Mouse (Mus musculus): ENCODE measurements around the gene Fbp2.
A peak's percentile ranks its signal among the peaks of the same experiment; 100 is the strongest.

Gene Fbp2

DNA sequence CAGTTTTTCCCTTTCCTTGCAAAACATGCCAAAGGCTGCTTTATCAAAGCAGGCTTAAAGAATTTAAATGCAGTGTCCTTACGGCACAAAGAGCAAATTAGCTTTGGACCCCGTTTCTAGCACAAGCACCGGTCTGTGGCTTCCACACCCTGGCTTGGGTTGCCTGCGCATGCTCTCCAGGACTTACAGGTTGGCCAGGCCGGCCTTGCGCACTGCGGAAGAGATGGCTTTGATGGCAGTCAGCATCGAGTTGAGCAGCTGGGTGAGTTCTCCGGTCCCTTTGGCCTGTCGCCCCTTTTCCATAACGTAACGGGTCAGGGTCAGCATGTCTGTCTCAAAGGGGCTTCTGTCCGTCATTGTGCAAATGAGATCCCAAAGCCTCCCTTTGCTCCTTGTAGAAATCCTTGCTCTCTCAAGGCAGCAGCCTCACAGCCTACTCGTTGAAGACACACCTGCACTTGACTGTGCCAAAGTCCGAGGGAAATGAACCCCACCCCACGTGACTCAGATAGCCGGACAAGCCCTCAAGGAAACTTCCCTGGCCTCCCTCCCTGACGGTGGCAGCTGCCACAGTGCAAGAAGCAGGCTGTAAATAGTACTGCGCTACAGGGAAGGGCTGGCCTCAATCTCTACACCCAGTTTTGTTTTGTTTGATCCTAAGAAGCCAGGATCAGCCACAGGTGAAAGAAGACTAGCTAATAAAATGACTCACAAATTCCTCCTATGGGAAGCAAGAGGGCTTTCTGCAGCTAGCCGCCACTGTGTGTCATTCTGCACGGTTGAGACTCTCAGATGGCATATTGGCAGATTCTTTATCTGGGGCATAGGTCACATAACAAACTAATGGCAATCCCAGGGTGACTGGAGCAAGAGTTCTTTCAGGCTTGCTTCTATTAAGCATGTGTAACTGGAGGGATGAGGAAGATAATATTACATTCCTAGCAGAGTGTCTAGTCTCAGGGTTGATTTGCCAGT is at the start of gene Fbp2:
TSS of gene Fbp2 (minus strand) at position 482 of the 975 bp plus-strand sequence.
- peak; percentile 60 for DNase-seq (ENCODE audit: low spot score)

GRCm38 (mm10) chr13:62907527-62908162 is 49.4 kb upstream of the Fbp2 start:
- DNase-seq (ENCODE audit: low spot score), result no peak

DNA sequence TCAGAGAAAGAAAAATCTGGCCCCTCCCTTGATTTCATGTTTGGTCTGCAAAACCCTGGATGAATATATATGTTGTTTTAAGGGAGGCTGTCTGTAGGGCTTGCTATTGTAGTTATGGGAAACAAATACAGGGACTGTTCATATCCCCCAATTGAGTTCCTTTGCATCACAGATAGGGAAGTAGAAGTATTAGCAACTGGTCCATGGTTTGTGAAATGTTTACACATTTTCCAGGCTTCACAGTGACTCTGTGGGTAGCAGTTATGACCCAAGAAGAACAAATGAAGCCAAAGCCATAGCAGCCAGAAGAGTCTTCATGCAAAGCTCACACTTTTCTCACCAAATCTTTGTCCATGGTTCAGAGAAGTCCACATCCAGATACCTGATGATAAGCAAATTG is 42.9 kb upstream of the Fbp2 start:
- DNase-seq (ENCODE audit: low spot score), result no peak

DNA sequence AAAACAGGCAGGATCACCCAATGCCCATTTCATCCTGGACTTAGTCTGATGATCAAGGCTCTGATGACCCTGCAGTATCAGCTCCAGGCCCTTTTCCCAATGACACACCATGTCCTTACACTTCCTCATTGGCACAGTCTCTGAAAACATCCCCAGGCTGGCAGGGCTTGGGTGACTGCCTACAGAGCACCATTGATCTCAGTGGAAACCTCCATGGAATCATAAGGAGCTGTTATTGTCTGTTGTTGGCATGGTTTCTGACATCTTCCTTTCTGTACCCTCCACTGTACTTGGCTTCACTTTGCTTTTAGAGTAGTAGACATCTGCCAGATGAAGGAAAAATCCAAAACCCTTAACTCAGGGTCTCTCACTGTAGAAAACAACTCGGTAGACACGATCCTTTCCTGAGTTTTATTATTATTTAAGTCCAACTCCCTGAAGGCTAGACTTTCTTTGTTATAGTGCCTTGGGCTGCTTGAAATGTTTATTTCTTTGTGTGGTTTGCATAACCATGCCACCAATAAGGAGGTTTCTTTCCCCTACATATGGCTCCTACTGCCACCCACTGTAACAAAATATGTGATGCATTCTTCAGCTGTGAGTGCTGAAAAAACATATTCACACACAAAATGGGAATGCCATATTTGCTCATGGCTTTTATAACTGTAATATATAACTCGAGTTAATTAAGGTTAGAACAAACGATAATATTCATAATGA is 39.9 kb upstream of the Fbp2 start:
- no peak for DNase-seq (ENCODE audit: low spot score)

DNA sequence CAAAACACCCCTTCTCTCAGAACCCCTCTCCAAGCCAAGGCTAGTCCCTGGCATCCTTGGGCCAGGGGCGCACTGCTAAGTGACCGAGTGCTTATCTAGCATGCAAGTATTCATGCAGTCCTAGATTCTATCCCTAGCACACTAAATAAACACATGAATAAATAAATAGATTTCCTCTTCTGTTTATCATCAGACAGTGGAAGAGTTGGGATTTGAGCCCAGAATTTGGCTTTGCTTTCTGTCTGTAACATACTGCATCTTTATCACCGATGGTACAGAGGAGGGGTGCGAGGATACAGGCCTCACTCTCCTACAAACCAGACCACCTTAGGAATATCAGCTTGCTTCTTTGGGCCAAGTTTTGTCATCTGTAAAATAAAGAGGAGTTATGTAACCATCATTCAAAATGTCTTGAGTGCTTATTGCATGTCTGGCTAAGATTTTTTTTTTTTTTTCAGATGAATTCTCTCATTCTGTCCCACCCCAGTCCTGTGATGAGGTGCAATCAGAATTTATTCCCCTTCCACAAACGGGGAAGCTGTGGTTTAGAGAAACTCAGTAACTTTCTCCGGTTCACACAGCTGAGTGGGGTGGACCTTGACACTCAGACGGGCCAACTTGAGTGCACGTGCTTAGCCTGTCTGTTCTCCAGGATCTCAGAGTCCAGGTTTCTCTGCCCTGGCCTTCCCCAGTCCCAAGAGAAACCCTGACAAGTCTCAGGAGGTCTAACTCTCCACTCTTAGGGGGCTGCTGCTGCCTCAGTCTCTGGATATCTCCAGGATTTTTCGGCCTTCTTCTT is 35.0 kb upstream of the Fbp2 start:
- no peak for DNase-seq (ENCODE audit: low spot score)

DNA sequence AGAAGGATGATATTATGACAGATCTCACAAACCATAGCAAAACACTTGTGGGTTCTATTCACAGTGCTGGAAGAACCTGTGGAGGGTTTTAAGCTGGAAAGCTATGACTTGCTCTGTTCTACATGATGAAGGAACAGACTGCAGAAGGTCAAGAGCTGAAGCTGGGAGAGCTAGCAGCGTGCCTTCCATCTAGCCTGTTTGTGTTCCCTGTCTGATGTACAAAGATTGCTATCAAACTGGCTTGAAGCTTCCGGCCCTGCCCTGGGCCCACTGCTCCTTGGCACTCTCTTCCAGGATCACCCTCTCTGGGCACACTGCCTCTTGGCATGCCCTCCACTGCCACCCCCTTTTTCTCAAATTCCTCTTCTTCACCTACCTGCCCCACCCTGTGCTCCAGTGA is 31.1 kb upstream of the Fbp2 start:
- peak; percentile 33 for DNase-seq (ENCODE audit: low spot score)

DNA sequence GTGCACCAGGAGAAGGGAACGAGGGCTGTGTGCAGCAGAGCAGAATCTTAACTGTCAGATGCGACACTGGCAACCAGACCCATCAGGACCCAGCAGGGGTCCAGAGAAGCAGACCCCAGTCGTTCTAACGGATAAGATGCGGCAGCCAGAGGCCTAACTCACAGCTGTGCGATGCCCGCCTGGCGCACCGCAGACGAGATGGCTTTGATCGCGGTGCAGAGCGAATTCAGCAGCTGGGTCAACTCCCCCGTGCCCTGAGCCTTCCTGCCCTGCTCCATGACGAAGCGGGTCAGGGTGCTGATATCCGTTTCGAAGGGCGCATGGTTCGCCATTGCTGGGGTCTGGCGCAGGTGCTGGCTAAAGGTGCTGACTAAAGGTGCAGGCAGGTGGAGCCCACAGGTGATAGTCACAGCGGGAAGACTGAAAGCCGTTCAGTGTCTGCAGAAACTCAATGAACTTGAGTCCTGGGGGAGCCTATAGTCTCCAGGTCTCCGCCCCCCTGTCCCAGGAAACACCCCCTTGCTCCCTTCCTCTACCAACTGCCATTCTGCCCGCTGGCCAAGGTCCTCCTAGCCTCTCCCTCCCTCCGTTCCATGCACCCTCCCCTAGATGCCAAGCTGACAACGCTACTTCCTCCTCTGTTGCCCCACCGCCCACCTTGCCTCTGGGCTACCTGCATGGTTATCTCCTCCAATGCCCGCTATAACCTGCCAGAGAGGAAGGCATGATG is 29.7 kb upstream of the Fbp2 start, which contains the start of gene Fbp1:
TSS of gene Fbp1 (minus strand) at position 571 of the 730 bp plus-strand sequence.
- DNase-seq (ENCODE audit: low spot score), result peak; percentile 12

DNA sequence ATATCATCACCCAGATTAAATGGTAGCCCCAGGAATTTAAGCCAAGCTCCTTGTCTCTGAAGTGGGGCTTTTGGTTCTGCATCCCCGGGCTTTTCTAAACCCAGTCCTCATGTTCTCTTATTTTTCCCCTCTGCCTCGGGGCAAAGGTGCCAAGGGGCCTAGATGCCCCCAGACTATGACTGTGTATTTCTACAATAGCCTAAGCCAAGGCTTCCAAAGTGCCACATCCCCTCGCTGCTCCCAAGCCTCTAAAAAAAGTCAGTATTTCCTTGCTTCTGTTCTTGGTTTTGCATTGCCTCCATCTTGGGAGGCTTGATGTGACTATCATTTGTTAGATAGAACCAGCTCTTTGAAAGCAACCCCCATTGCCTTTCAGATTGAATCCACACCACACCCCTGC is 26.3 kb upstream of the Fbp2 start:
- no peak for DNase-seq (ENCODE audit: low spot score)

DNA sequence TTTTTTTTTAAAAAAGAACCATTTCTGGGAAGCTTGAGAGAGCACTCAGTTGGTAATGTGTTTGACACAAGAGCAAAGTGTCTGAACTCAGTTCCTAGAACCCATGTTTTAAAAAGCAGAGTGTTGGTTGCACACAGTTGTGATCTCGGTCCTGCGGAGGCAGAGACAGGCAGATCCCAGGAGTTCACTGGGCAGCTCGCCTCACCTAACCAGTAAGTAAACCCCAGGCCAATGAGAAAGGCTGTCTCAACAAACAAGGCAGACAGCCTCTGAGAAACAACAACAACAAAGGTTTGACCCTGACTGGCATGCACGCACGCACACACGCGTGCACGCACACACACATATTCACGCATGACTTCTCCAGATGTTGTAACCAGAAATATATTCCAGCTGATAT is 25.7 kb upstream of the Fbp2 start:
- no peak for DNase-seq (ENCODE audit: low spot score)

GRCm38 (mm10) chr13:62883436-62883835 is 25.2 kb upstream of the Fbp2 start:
- no peak for DNase-seq (ENCODE audit: low spot score)

GRCm38 (mm10) chr13:62882856-62883255 is 24.6 kb upstream of the Fbp2 start:
- DNase-seq (ENCODE audit: low spot score), result no peak

GRCm38 (mm10) chr13:62881336-62881735 is 23.1 kb upstream of the Fbp2 start:
- DNase-seq (ENCODE audit: low spot score), result no peak

DNA sequence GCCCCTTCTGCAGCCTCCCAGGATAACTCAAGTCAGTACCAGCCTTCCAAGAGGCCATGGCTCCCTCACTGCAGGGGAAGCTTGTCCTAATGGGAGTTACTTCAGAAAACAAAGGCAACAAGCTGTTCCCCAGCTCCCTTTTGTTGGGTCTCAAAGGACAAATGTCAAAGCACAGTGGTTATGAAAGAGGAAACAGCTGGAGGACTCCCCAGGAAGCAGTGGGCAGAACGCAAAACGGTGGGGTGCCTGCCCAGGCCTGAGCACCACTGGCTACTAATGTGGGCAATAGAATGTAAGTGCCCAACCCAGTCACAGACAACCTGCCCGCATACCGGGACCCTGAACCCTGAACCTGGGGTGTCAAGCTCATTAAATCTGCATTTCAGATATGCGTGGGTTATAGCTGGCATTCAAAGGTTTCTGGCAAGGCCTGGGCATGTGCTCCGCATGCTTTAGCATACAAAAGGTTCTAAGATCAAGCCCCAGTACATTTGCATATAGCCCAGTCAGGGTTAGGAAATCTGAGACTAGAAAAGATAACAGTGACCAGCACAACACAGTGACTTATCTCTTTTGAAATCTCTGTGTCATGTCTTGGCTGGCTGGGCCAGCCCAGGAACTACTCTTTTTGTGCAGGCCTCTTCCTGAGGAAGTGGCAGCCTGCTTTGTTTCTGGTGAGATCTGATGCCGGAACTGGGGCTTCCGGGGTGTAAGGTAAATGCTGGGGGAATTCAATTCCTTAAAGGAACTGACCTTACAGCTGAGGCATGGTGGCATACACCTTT is 21.8 kb upstream of the Fbp2 start:
- peak; percentile 25 for DNase-seq (ENCODE audit: low spot score)

GRCm38 (mm10) chr13:62879411-62879810 is 21.2 kb upstream of the Fbp2 start:
- DNase-seq (ENCODE audit: low spot score), result no peak

DNA sequence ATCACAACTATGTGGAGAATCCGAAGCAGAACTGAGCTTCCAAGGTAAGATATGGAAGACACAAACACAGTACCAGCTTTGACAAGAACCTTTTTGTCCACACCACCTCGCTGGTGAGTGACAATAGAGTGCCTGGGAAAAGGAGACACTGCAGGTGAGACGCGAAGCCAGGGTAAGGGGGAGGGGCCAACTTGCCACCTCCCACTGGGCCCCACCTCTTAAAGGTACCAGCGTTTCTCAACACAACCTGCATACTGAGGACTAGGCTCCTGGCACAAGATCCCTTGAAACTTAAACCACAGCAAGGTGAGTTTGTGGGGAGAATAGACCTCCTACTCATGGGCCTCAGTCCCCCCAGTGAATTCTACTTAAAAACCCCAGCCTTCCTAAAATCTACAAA is 19.0 kb upstream of the Fbp2 start:
- DNase-seq (ENCODE audit: low spot score), result peak; percentile 52

DNA sequence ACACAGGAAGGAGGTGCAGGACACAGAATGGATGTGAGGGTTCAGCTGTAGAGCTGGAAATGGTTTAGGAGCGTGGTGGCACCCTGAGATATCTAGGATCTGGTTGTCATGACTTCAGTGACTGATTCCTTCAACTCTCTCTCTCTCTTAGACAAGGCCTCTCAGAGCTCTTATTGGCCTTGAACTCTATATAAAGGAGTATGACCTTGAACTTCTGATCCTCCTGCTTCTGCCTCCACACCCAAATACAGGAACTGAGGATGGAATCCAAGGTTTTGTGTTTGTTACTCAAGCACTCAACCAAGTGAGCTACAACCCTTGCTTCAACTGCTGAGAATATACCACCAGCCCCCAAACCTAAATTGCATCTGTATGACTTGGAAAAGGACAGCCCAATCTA is 17.9 kb upstream of the Fbp2 start:
- DNase-seq (ENCODE audit: low spot score), result no peak

GRCm38 (mm10) chr13:62872252-62872651 is 14.0 kb upstream of the Fbp2 start:
- DNase-seq (ENCODE audit: low spot score), result peak; percentile 84

DNA sequence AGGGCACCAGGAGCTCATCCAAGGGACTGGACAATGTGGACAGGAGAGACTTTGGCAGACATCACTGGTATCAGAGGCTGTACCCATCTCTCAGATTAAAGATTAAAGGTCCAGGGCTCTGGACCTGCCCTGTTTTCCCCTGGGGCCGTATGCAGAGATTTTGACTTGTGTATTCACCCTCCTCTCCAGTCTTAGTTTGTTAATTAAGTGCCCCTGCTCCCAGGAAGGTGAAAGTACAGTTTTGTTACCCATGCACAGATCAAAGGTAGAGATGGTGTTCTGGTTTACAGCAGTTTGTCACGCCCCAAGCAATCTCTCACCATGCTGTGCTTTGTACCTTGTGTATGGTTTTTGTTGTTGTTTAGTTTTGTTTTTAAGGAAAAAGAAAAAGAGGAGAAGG is 12.4 kb upstream of the Fbp2 start:
- no peak for DNase-seq (ENCODE audit: low spot score)

- DNase-seq (ENCODE audit: low spot score), result no peak
Measured at GRCm38 (mm10) chr13:62866817-62867216, 8.6 kb upstream of the Fbp2 start.

GRCm38 (mm10) chr13:62865651-62866315 is 7.6 kb upstream of the Fbp2 start:
- no peak for DNase-seq (ENCODE audit: low spot score)
